Mouse (Mus musculus): ENCODE measurements around the gene Kif16b. TPM values are rescaled to one million over a fixed set of nuclear protein-coding genes. Genes with fewer than 3 reads are reported as not detected.

Kif16b gene
- total and polyA plus RNA-seq, 3 experiments: 10.7 to 32.0 (median 13.0) TPM

- Histone ChIP-seq H3K79me2 (ENCODE audit: control insufficient read depth, insufficient read depth, low read length, poor library complexity) (no peaks in the 10 kb centered on the region), H3K9me3 (replicated peaks; ENCODE audit: insufficient read depth, low read length) (no peaks in the 10 kb centered on the region), H3K27me3 (ENCODE audit: control insufficient read depth in 1 of 2, insufficient read depth in 2 of 2, low read length in 2 of 2) (no peaks in the 10 kb centered on the region), H3K9ac (ENCODE audit: control insufficient read depth, low read depth, low read length, poor library complexity, severe bottlenecking) (no peak overlapping the region), H3K4me3 (ENCODE audit: control insufficient read depth in 1 of 2, insufficient read depth in 1 of 2, low read depth in 2 of 2, low read length in 2 of 2) (no peak overlapping the region), H3K4me1 (ENCODE audit: control insufficient read depth in 1 of 2, insufficient read depth in 2 of 2, low read length in 2 of 2) (no peaks in the 10 kb centered on the region), H3K36me3 (ENCODE audit: control insufficient read depth in 1 of 2, insufficient read depth in 2 of 2, low read length in 2 of 2) (no peaks in the 10 kb centered on the region), H3K27ac (ENCODE audit: control insufficient read depth, low read depth, low read length) (no peak overlapping the region)
- TF ChIP-seq MAX (IDR thresholded peaks at IDR 0.05; ENCODE audit: low read length): no peak
- no peak for TF ChIP-seq BHLHE40 (IDR thresholded peaks at IDR 0.05; ENCODE audit: borderline replicate concordance, low read depth, low read length)
- TF ChIP-seq ZKSCAN1 (IDR thresholded peaks at IDR 0.05; ENCODE audit: low read depth, low read length): no peak
- no peak for TF ChIP-seq MYC (IDR thresholded peaks at IDR 0.05; ENCODE audit: low read depth, low read length)
- no peak for TF ChIP-seq MYB (IDR thresholded peaks at IDR 0.05; ENCODE audit: low read depth, low read length)
- no peak for TF ChIP-seq CTCF (IDR thresholded peaks at IDR 0.05 in 2 of 3, conservative IDR thresholded peaks at IDR 0.05 in 1 of 3; ENCODE audit: control insufficient read depth in 1 of 3, insufficient read depth in 1 of 3, low read depth in 2 of 3, low read length in 3 of 3, poor library complexity in 1 of 3, severe bottlenecking in 1 of 3)
- no peak for TF ChIP-seq GATA1 (IDR thresholded peaks at IDR 0.05; ENCODE audit: low read depth, low read length)
- TF ChIP-seq KAT2A (conservative IDR thresholded peaks at IDR 0.05; ENCODE audit: low read depth, low read length): no peak
- no peak for TF ChIP-seq NELFE (IDR thresholded peaks at IDR 0.05; ENCODE audit: low read depth, low read length)
- TF ChIP-seq POLR2A (IDR thresholded peaks at IDR 0.05; ENCODE audit: control insufficient read depth in 1 of 2, insufficient read depth in 1 of 2, low read depth in 1 of 2, low read length in 2 of 2, poor library complexity in 1 of 2): no peak
- TF ChIP-seq SMC3 (IDR thresholded peaks at IDR 0.05; ENCODE audit: low read depth, low read length): no peak
- no peak for TF ChIP-seq ZC3H11A (IDR thresholded peaks at IDR 0.05; ENCODE audit: low read depth, low read length)
- DNase-seq (ENCODE audit: low read depth, low spot score): no peak
Measured at GRCm38 (mm10) chr2:142838775-142839174, 62.6 kb downstream of the Kif16b start.

GRCm38 (mm10) chr2:142838118-142838517 lies 63.2 kb downstream of the Kif16b start:
- TF ChIP-seq USF1 (IDR thresholded peaks at IDR 0.05; ENCODE audit: low read depth, low read length) (no peak), CHD1 (IDR thresholded peaks at IDR 0.05; ENCODE audit: low read depth, low read length) (no peak)
- no peaks in the 10 kb centered on the region for H3K9me3 ChIP-seq (replicated peaks; ENCODE audit: insufficient read depth, low read length)
- H3K4me1 ChIP-seq (ENCODE audit: control insufficient read depth in 1 of 2, insufficient read depth in 2 of 2, low read length in 2 of 2): no peaks in the 10 kb centered on the region

GRCm38 (mm10) chr2:142834751-142835150 lies 66.6 kb downstream of the Kif16b start:
- TF ChIP-seq POLR2AphosphoS5 (IDR thresholded peaks at IDR 0.05; ENCODE audit: borderline replicate concordance, low read depth, low read length) (no peak), CTCF (IDR thresholded peaks at IDR 0.05 in 2 of 3, conservative IDR thresholded peaks at IDR 0.05 in 1 of 3; ENCODE audit: control insufficient read depth in 1 of 3, insufficient read depth in 1 of 3, low read depth in 2 of 3, low read length in 3 of 3, poor library complexity in 1 of 3, severe bottlenecking in 1 of 3) (no peak), POLR2AphosphoS2 (IDR thresholded peaks at IDR 0.05; ENCODE audit: low read length) (no peak), MAX (IDR thresholded peaks at IDR 0.05; ENCODE audit: low read length) (no peak), CHD2 (IDR thresholded peaks at IDR 0.05; ENCODE audit: low read length) (no peak), GATA1 (IDR thresholded peaks at IDR 0.05; ENCODE audit: low read depth, low read length) (no peak), SIN3A (IDR thresholded peaks at IDR 0.05; ENCODE audit: low read length) (no peak), MYB (IDR thresholded peaks at IDR 0.05; ENCODE audit: low read depth, low read length) (no peak), MXI1 (IDR thresholded peaks at IDR 0.05; ENCODE audit: low read depth, low read length) (no peak)
- Histone ChIP-seq H3K79me2 (ENCODE audit: control insufficient read depth, insufficient read depth, low read length, poor library complexity) (no peaks in the 10 kb centered on the region), H3K36me3 (ENCODE audit: control insufficient read depth in 1 of 2, insufficient read depth in 2 of 2, low read length in 2 of 2) (no peaks in the 10 kb centered on the region; a peak in 1 of 4 replicates)

More at GRCm38 (mm10) chr2:142838118-142838517, 63.2 kb downstream of the Kif16b start:
- no peaks in the 10 kb centered on the region; a peak in 1 of 4 replicates for H3K36me3 ChIP-seq (ENCODE audit: control insufficient read depth in 1 of 2, insufficient read depth in 2 of 2, low read length in 2 of 2)
- DNase-seq (ENCODE audit: low read depth, low spot score): no peak
- H3K27me3 ChIP-seq (ENCODE audit: control insufficient read depth in 1 of 2, insufficient read depth in 2 of 2, low read length in 2 of 2): no peaks in the 10 kb centered on the region
- H3K79me2 ChIP-seq (ENCODE audit: control insufficient read depth, insufficient read depth, low read length, poor library complexity): no peaks in the 10 kb centered on the region
- H3K4me3 ChIP-seq (ENCODE audit: control insufficient read depth in 1 of 2, insufficient read depth in 1 of 2, low read depth in 2 of 2, low read length in 2 of 2): no peak overlapping the region
- H3K9ac ChIP-seq (ENCODE audit: control insufficient read depth, low read depth, low read length, poor library complexity, severe bottlenecking): no peak overlapping the region
- H3K27ac ChIP-seq (ENCODE audit: control insufficient read depth, low read depth, low read length): no peak overlapping the region

More at GRCm38 (mm10) chr2:142834751-142835150, 66.6 kb downstream of the Kif16b start:
- H3K9me3 ChIP-seq (replicated peaks; ENCODE audit: insufficient read depth, low read length): no peaks in the 10 kb centered on the region
- no peak overlapping the region for H3K9ac ChIP-seq (ENCODE audit: control insufficient read depth, low read depth, low read length, poor library complexity, severe bottlenecking)
- H3K27ac ChIP-seq (ENCODE audit: control insufficient read depth, low read depth, low read length): no peak overlapping the region
- no peak for DNase-seq (ENCODE audit: low read depth, low spot score)
- no peak overlapping the region for H3K4me3 ChIP-seq (ENCODE audit: control insufficient read depth in 1 of 2, insufficient read depth in 1 of 2, low read depth in 2 of 2, low read length in 2 of 2)
- no peaks in the 10 kb centered on the region for H3K4me1 ChIP-seq (ENCODE audit: control insufficient read depth in 1 of 2, insufficient read depth in 2 of 2, low read length in 2 of 2)
- H3K27me3 ChIP-seq (ENCODE audit: control insufficient read depth in 1 of 2, insufficient read depth in 2 of 2, low read length in 2 of 2): no peaks in the 10 kb centered on the region
